Mouse (Mus musculus): Measurements from ENCODE around the gene Zfp354a. TPM values are rescaled to one million over a fixed set of nuclear protein-coding genes. Genes with fewer than 3 reads are reported as not detected.

Zfp354a gene
- polyA plus RNA-seq, 3 experiments from 2014 or later: not detected

Other genes starting within 250 kb of the Zfp354a start
- 1 to 10 TPM in 2 of 3 experiments, under 1 TPM in 1; 0.65 to 2.6 (median 1.4) TPM for gene Zfp354c, start 231.5 kb upstream of the Zfp354a start, polyA plus RNA-seq (2017; shearing (Covaris generic))
- gene Zfp879, start 217.7 kb upstream of the Zfp354a start, polyA plus RNA-seq (2017; shearing (Covaris generic)): not detected
- not detected for gene Grm6, start 208.6 kb upstream of the Zfp354a start, polyA plus RNA-seq (2017; shearing (Covaris generic))
- not detected for gene Zfp454, start 171.6 kb upstream of the Zfp354a start, polyA plus RNA-seq (2017; shearing (Covaris generic))
- gene Zfp2, start 143.1 kb upstream of the Zfp354a start, polyA plus RNA-seq (2017; shearing (Covaris generic)): under 1 TPM in 1 of 3 experiments, not detected in 2; 0.20 TPM
- not detected for gene Zfp354b, start 127.6 kb upstream of the Zfp354a start, polyA plus RNA-seq (2017; shearing (Covaris generic))
- gene 4933414I15Rik, start 115.5 kb upstream of the Zfp354a start, polyA plus RNA-seq (2017; shearing (Covaris generic)): not detected
- gene Prop1, start 105.5 kb upstream of the Zfp354a start, polyA plus RNA-seq (2017; shearing (Covaris generic)): not detected
- gene Olfr1378, start 92.7 kb upstream of the Zfp354a start, polyA plus RNA-seq (2017; shearing (Covaris generic)): not detected
- not detected for gene Olfr1377, start 77.3 kb upstream of the Zfp354a start, polyA plus RNA-seq (2017; shearing (Covaris generic))
- not detected for gene Olfr51, start 55.7 kb upstream of the Zfp354a start, polyA plus RNA-seq (2017; shearing (Covaris generic))
- not detected for gene Olfr54, start 45.0 kb upstream of the Zfp354a start, polyA plus RNA-seq (2017; shearing (Covaris generic))
- gene Olfr1375, start 11.1 kb upstream of the Zfp354a start, polyA plus RNA-seq (2017; shearing (Covaris generic)): not detected
- gene Gm12569, start 161.2 kb downstream of the Zfp354a start, polyA plus RNA-seq (2017; shearing (Covaris generic)): not detected
- 100 to 1,000 TPM; 168 to 272 (median 187) TPM for gene Clk4, start 202.5 kb downstream of the Zfp354a start, polyA plus RNA-seq (2017; shearing (Covaris generic))
- not detected for gene BC049762, start 203.8 kb downstream of the Zfp354a start, polyA plus RNA-seq (2017; shearing (Covaris generic))
- gene Col23a1, start 230.7 kb downstream of the Zfp354a start, polyA plus RNA-seq (2017; shearing (Covaris generic)): under 1 TPM; 0.30 to 0.87 (median 0.86) TPM

All from inflammation-experienced regulatory T-cells, adult 6 months (primary cell).